Mouse (Mus musculus): Measurements from ENCODE around the gene Cwc27. TPM values are rescaled to one million over a fixed set of nuclear protein-coding genes. Genes with fewer than 3 reads are reported as not detected.

Cwc27 gene
- polyA plus RNA-seq, 1 experiment, result 5.1 TPM

DNA sequence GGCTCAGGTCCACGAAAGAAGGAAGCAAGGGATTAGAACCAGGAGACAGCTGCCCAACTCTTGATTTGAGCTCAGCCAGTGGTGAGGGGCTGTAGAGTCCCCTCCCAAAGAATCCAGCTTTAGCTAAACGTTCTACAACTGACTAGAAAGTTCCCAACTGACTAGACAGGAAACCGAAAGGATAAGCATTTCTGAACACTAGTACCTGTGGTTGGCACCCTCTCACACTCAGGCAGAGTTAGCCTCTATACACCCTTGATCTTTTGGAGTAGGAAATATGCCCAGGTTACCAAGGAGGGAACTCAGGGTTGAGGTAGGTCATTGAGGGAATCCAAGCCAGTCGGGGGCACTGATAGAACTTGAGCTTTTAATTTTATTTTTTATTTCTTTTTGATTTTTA lies 199.7 kb downstream of the Cwc27 start:
- Histone ChIP-seq H3K36me3 (ENCODE audit: control insufficient read depth, insufficient read depth) (no peaks in the 10 kb centered on the region), H3K4me3 (ENCODE audit: insufficient read depth, poor library complexity, severe bottlenecking) (no peak overlapping the region), H3K79me2 (ENCODE audit: control insufficient read depth, insufficient read depth) (no peaks in the 10 kb centered on the region), H3K27me3 (ENCODE audit: control insufficient read depth, insufficient read depth, insufficient read length) (no peaks in the 10 kb centered on the region), H3K79me3 (ENCODE audit: low read depth) (no peaks in the 10 kb centered on the region), H3ac (ENCODE audit: control insufficient read depth, insufficient read length, low read depth) (no peak overlapping the region)
- TF ChIP-seq CEBPB (IDR thresholded peaks at IDR 0.05; ENCODE audit: low read depth) (no peak), MYOD1 (IDR thresholded peaks at IDR 0.05; ENCODE audit: control insufficient read depth, insufficient read length, low read depth) (no peak), FOSL1 (IDR thresholded peaks at IDR 0.05; ENCODE audit: insufficient read depth, low read length, poor library complexity, severe bottlenecking) (no peak), MYOG (IDR thresholded peaks at IDR 0.05; ENCODE audit: control insufficient read depth, extremely low read depth, insufficient read length) (no peak), CTCF (IDR thresholded peaks at IDR 0.05; ENCODE audit: control insufficient read depth, insufficient read depth, insufficient read length) (no peak), USF1 (IDR thresholded peaks at IDR 0.05; ENCODE audit: low read depth) (no peak)

DNA sequence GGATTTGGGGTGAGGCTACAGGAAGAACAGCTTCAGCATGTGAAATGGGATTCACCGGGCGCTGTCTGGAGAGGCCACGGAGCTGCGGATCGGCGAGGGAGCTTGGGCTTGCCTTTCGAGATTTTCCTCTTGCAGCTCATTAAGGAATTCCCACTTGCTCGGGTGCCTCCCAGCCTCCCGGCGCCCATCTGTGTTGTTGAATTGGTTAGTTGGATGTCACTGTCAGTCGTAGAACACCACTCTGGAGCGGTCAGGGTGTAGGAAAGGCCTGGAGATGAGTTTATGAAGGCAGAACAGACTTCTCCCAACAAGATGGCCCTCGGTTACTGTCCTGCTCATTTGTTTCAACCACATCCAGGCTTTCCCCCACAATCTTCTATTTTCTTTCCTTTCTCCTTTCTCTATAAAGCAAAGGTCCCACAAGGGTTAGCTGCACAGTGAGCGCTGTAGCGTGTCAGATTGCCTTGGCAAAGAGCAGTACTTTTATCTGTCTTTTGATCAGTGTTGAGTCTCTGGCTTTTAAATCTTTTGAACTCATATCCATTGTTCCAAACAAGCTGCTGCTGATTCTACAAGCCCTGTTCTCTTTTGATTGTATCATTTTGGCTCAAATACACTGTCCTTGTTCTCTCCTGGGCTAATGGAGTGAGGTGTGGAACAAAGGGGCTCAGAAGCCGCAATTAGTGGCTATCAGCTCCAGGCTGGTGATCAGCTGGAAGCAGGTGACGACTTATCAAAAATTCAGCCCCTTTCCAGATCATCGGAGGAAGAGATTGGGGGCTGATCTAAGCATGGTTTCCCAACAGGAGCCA lies 200.7 kb downstream of the Cwc27 start:
- no peak overlapping the region for H3ac ChIP-seq (ENCODE audit: control insufficient read depth, insufficient read length, low read depth)
- H3K4me3 ChIP-seq (ENCODE audit: insufficient read depth, poor library complexity, severe bottlenecking), result no peak overlapping the region
- no peaks in the 10 kb centered on the region for H3K79me3 ChIP-seq (ENCODE audit: low read depth)
- no peaks in the 10 kb centered on the region for H3K79me2 ChIP-seq (ENCODE audit: control insufficient read depth, insufficient read depth)
- no peaks in the 10 kb centered on the region for H3K27me3 ChIP-seq (ENCODE audit: control insufficient read depth, insufficient read depth, insufficient read length)
- no peak for TF ChIP-seq CTCF (IDR thresholded peaks at IDR 0.05; ENCODE audit: control insufficient read depth, insufficient read depth, insufficient read length)
- TF ChIP-seq MYOG (IDR thresholded peaks at IDR 0.05; ENCODE audit: control insufficient read depth, extremely low read depth, insufficient read length), result no peak
- TF ChIP-seq MYOD1 (IDR thresholded peaks at IDR 0.05; ENCODE audit: control insufficient read depth, insufficient read length, low read depth), result no peak
- TF ChIP-seq CEBPB (IDR thresholded peaks at IDR 0.05; ENCODE audit: low read depth), result no peak
- no peak for TF ChIP-seq FOSL1 (IDR thresholded peaks at IDR 0.05; ENCODE audit: insufficient read depth, low read length, poor library complexity, severe bottlenecking)
- H3K36me3 ChIP-seq (ENCODE audit: control insufficient read depth, insufficient read depth), result no peaks in the 10 kb centered on the region

- H3K27me3 ChIP-seq (ENCODE audit: control insufficient read depth, insufficient read depth, insufficient read length), result no peaks in the 10 kb centered on the region
- H3K79me2 ChIP-seq (ENCODE audit: control insufficient read depth, insufficient read depth), result no peaks in the 10 kb centered on the region
- H3ac ChIP-seq (ENCODE audit: control insufficient read depth, insufficient read length, low read depth), result no peak overlapping the region
- no peak overlapping the region for H3K4me3 ChIP-seq (ENCODE audit: insufficient read depth, poor library complexity, severe bottlenecking)
- TF ChIP-seq CTCF (IDR thresholded peaks at IDR 0.05; ENCODE audit: control insufficient read depth, insufficient read depth, insufficient read length), result no peak
- TF ChIP-seq MYOG (IDR thresholded peaks at IDR 0.05; ENCODE audit: control insufficient read depth, extremely low read depth, insufficient read length), result no peak
- TF ChIP-seq FOSL1 (IDR thresholded peaks at IDR 0.05; ENCODE audit: insufficient read depth, low read length, poor library complexity, severe bottlenecking), result no peak
- TF ChIP-seq MYOD1 (IDR thresholded peaks at IDR 0.05; ENCODE audit: control insufficient read depth, insufficient read length, low read depth), result no peak
- no peak for TF ChIP-seq MAX (IDR thresholded peaks at IDR 0.05)
- no peak for TF ChIP-seq CEBPB (IDR thresholded peaks at IDR 0.05; ENCODE audit: low read depth)
- TF ChIP-seq USF1 (IDR thresholded peaks at IDR 0.05; ENCODE audit: low read depth), result no peak
- H3K79me3 ChIP-seq (ENCODE audit: low read depth), result no peaks in the 10 kb centered on the region
- no peaks in the 10 kb centered on the region for H3K36me3 ChIP-seq (ENCODE audit: control insufficient read depth, insufficient read depth)
Measured at GRCm38 (mm10) chr13:104615111-104615510, 201.8 kb downstream of the Cwc27 start.

GRCm38 (mm10) chr13:104611296-104611695 lies 205.6 kb downstream of the Cwc27 start:
- no peaks in the 10 kb centered on the region for H3K79me3 ChIP-seq (ENCODE audit: low read depth)
- no peaks in the 10 kb centered on the region for H3K27me3 ChIP-seq (ENCODE audit: control insufficient read depth, insufficient read depth, insufficient read length)
- no peaks in the 10 kb centered on the region for H3K79me2 ChIP-seq (ENCODE audit: control insufficient read depth, insufficient read depth)
- H3K36me3 ChIP-seq (ENCODE audit: control insufficient read depth, insufficient read depth), result no peaks in the 10 kb centered on the region
- H3ac ChIP-seq (ENCODE audit: control insufficient read depth, insufficient read length, low read depth), result no peak overlapping the region
- no peak overlapping the region for H3K4me3 ChIP-seq (ENCODE audit: insufficient read depth, poor library complexity, severe bottlenecking)
- TF ChIP-seq MAX (IDR thresholded peaks at IDR 0.05) (no peak), CTCF (IDR thresholded peaks at IDR 0.05; ENCODE audit: control insufficient read depth, insufficient read depth, insufficient read length) (no peak), CEBPB (IDR thresholded peaks at IDR 0.05; ENCODE audit: low read depth) (no peak), FOSL1 (IDR thresholded peaks at IDR 0.05; ENCODE audit: insufficient read depth, low read length, poor library complexity, severe bottlenecking) (no peak), MYOD1 (IDR thresholded peaks at IDR 0.05; ENCODE audit: control insufficient read depth, insufficient read length, low read depth) (no peak), MYOG (IDR thresholded peaks at IDR 0.05; ENCODE audit: control insufficient read depth, extremely low read depth, insufficient read length) (no peak), USF1 (IDR thresholded peaks at IDR 0.05; ENCODE audit: low read depth) (no peak)

GRCm38 (mm10) chr13:104610210-104611111 lies 206.5 kb downstream of the Cwc27 start:
- H3K36me3 ChIP-seq (ENCODE audit: control insufficient read depth, insufficient read depth), result no peaks in the 10 kb centered on the region
- no peak overlapping the region for H3ac ChIP-seq (ENCODE audit: control insufficient read depth, insufficient read length, low read depth)
- H3K27me3 ChIP-seq (ENCODE audit: control insufficient read depth, insufficient read depth, insufficient read length), result no peaks in the 10 kb centered on the region
- no peak overlapping the region for H3K4me3 ChIP-seq (ENCODE audit: insufficient read depth, poor library complexity, severe bottlenecking)
- no peaks in the 10 kb centered on the region for H3K79me3 ChIP-seq (ENCODE audit: low read depth)
- no peaks in the 10 kb centered on the region for H3K79me2 ChIP-seq (ENCODE audit: control insufficient read depth, insufficient read depth)
- TF ChIP-seq USF1 (IDR thresholded peaks at IDR 0.05; ENCODE audit: low read depth) (no peak), MYOG (IDR thresholded peaks at IDR 0.05; ENCODE audit: control insufficient read depth, extremely low read depth, insufficient read length) (no peak), CEBPB (IDR thresholded peaks at IDR 0.05; ENCODE audit: low read depth) (no peak), CTCF (IDR thresholded peaks at IDR 0.05; ENCODE audit: control insufficient read depth, insufficient read depth, insufficient read length) (no peak), MAX (IDR thresholded peaks at IDR 0.05) (no peak), FOSL1 (IDR thresholded peaks at IDR 0.05; ENCODE audit: insufficient read depth, low read length, poor library complexity, severe bottlenecking) (no peak), MYOD1 (IDR thresholded peaks at IDR 0.05; ENCODE audit: control insufficient read depth, insufficient read length, low read depth) (no peak)

All from C2C12 (cell line).